Mouse (Mus musculus) adrenal gland, postnatal 14 days (tissue): ENCODE results near the gene Snph. TPM values are rescaled to one million over a fixed set of nuclear protein-coding genes. Genes with fewer than 3 reads are reported as not detected.

Experiments used
- DNase-seq: peaks from one replicate; pipeline ENCODE4 v3.0.0; 2021; ENCODE audit warnings: mixed read lengths
- total RNA-seq: library from RNA; stranded (reverse); gene quantifications from 2 replicates; pipeline ENCODE4 v1.2.3, GENCODE M21; 2021

Snph gene
- total RNA-seq, 1 experiment from 2014 or later, result 7.7 TPM

GRCm38 (mm10) chr2:151602106-151602505, 30.3 kb downstream of the Snph start:
- no peak for DNase-seq

GRCm38 (mm10) chr2:151598068-151598467, 34.3 kb downstream of the Snph start:
- no peak for DNase-seq

GRCm38 (mm10) chr2:151587306-151587705, 45.1 kb downstream of the Snph start:
- no peak for DNase-seq

GRCm38 (mm10) chr2:151586807-151587206, 45.6 kb downstream of the Snph start:
- no peak for DNase-seq

GRCm38 (mm10) chr2:151585934-151586333, 46.5 kb downstream of the Snph start:
- no peak for DNase-seq

GRCm38 (mm10) chr2:151580945-151581344, 51.4 kb downstream of the Snph start:
- DNase-seq, result no peak

- DNase-seq, result no peak
Observed at GRCm38 (mm10) chr2:151579183-151579582, 53.2 kb downstream of the Snph start.

GRCm38 (mm10) chr2:151575699-151576389, 56.5 kb downstream of the Snph start:
- peak; percentile 93 for DNase-seq

- DNase-seq, result peak; percentile 51
Observed at GRCm38 (mm10) chr2:151575119-151575698, 57.2 kb downstream of the Snph start.

GRCm38 (mm10) chr2:151574607-151575006, 57.8 kb downstream of the Snph start:
- DNase-seq, result no peak

GRCm38 (mm10) chr2:151573667-151574066, 58.7 kb downstream of the Snph start:
- no peak for DNase-seq

- DNase-seq, result no peak
Observed at GRCm38 (mm10) chr2:151571873-151572700, 60.3 kb downstream of the Snph start, which contains the start of gene Sdcbp2. Gene Sdcbp2, plus strand, starts transcription at chr2:151572622.

GRCm38 (mm10) chr2:151569452-151569851, 62.9 kb downstream of the Snph start:
- peak; percentile 78 for DNase-seq

GRCm38 (mm10) chr2:151566856-151567255, 65.5 kb downstream of the Snph start:
- DNase-seq, result peak; percentile 52

GRCm38 (mm10) chr2:151564986-151565385, 67.4 kb downstream of the Snph start:
- peak; percentile 44 for DNase-seq

- DNase-seq, result no peak
Observed at GRCm38 (mm10) chr2:151564006-151564405, 68.4 kb downstream of the Snph start.

GRCm38 (mm10) chr2:151562930-151563921, 69.2 kb downstream of the Snph start:
- no peak for DNase-seq

- DNase-seq, result no peak
Observed at GRCm38 (mm10) chr2:151549615-151550121, 82.7 kb downstream of the Snph start.

- DNase-seq, result no peak
Observed at GRCm38 (mm10) chr2:151546571-151546970, 85.8 kb downstream of the Snph start.

GRCm38 (mm10) chr2:151544673-151545072, 87.7 kb downstream of the Snph start:
- DNase-seq, result no peak

GRCm38 (mm10) chr2:151543063-151543895, 89.1 kb downstream of the Snph start:
- peak; percentile 83 for DNase-seq
